Mouse (Mus musculus): Measurements from ENCODE around the gene Maff. TPM values are rescaled to one million over a fixed set of nuclear protein-coding genes. Genes with fewer than 3 reads are reported as not detected.

The Maff gene
- total RNA-seq (2022), result 1 to 10 TPM; 1.2 to 3.8 (median 1.5) TPM

DNA sequence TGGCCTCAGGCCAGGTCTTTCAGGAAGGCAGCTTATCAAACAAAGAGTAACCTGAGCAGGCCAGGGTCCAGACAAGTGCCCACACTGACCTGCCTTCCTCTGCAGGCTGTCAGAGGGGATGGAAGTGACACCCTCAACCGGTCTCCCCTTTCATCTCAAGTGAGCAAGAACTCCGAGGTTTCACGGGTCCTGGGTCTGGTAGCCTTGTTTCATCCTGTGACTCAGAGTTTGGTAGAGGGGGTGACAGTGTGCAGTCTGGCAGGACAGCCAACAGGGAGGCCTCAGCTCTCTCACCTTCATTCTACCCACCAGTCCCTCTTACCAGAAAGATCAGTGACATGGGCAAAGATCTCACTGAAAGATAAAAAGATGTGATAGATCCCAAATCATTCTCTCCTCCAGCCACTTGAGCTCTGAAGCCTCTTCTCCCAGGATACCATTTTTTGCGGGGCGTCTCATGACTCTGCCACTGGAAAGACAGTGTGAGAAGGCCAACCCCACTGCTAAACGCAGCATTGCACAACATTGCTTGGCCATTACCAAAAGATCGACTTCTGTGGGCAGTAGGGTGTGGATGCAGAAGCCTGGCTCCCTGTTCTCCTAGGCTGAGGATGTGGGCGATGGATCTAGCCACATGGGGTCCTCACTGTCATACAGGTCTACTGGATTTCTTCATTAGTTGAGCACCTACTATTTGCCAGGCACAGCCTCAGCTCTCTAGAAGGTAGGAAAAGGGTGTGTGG, at the start of gene Maff:
Gene Maff (plus strand): TSS at position 571 of the 743 bp plus-strand sequence.
- no peak for DNase-seq (ENCODE audit: low spot score in 2 of 2)

DNA sequence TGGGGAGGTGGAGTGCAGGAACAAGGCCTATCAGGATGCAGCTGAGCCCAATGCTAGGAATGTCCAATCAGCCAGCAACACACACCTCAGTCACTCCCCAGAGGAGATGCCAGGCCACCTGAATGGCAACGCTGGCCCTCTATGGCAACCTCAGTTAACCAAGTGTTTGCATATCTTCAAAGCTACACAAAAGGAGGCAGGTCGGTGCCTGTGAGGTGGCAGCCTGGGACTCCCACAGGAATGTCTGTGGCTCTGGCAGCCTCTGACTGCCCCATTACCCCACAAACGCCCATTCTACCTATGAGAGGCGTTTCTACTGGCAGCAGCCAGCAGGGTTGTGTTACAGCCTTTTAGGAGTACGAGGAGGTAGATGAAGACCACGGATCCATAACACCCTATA, 47.9 kb upstream of the Maff start:
- DNase-seq (ENCODE audit: low spot score in 2 of 2), result no peak

DNA sequence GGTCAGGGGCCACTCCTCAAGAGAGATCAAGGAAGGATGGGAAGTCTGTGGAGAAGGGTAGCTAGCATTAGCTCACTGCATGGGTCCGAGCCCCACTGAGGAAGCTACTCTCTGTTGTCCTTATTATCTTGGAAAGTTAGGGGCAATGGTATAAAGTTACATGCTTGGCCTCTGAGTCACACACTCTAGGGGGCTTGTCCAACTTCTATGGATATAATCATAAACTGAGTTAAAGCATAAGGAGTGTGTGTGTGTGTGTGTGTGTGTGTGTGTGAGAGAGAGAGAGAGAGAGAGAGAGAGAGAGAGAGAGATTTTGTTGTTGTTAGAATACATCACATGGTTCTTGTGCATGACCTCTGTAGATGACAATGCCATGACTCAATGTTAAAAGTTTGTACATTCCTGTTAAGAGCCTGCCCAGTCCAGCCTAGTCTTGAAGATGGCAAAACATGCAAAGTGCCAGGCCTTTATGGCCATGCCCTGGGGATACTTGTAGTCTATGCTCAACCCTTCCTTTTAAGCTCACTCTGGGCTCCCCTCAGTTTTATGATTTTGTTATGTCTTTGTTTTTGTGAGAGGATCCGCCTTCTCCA, 46.8 kb upstream of the Maff start:
- DNase-seq (ENCODE audit: low spot score in 2 of 2), result no peak

DNA sequence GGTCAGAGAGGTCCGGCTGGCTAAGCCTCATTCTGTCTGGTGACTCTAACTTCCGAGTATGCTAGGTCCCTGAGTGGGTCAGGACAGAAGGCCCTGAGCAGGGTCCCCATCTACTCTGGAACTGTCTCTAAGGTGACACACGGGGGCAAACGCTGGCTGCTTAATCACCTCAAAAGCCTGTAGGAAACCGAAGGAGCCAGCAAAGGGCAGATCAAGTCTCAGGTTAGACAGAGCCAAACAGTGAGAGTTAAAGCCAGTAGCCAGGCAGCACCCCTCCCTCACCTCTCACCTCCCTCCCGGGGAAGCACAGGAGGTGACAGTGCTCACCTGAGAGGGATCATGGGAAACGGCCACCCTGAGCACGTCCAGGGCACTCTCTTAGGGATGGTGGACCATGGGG, 42.7 kb upstream of the Maff start:
- DNase-seq (ENCODE audit: low spot score in 2 of 2), result no peak

DNA sequence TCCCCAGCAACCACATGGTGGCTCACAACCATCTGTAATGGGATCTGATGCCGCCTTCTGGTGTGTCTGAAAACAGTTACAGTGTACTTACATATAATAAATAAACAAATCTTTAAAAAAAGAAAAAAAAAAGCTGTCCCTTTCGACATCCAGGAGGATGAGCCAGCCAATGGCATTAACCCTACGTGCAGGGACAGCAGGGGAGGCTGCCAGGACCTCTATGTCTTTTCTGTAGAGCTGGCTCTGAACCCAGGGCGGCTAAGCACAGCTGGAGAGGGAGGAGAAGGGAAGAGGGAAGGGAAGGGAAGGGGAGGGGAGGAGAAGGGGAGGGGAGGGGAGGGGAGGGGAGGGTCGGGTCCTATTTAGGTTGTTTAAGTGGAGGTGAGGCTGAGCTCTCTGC, 41.6 kb upstream of the Maff start:
- no peak for DNase-seq (ENCODE audit: low spot score in 2 of 2)

DNA sequence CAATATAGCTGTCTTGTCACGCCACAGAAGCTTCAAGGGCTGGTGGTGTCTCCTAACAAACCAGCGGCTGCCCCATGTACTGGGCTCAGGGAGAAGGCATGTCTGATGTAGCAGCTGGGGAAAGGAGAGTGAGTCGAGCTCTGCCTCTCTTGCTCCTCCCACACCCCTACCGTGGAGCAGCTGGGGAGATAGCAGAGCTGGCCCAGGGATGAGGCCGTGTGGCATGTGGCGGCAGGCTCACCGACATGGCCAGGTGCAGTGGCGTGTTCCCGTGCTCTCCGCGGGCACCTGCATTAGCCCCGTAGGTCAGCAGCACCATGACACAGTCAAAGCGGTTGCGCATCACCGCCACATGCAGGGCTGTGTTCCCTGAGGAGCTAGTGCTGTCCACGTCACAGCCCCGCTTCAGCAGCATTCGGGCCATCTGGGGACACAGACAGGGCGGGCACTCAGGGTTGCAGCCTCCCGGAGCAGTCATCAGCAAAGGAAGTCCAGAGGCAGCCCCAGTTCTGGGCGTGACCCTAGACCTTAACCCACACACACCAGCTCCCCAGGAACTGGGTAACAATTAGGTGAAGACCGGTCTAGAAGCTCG, 40.3 kb upstream of the Maff start:
- no peak for DNase-seq (ENCODE audit: low spot score in 2 of 2)

DNA sequence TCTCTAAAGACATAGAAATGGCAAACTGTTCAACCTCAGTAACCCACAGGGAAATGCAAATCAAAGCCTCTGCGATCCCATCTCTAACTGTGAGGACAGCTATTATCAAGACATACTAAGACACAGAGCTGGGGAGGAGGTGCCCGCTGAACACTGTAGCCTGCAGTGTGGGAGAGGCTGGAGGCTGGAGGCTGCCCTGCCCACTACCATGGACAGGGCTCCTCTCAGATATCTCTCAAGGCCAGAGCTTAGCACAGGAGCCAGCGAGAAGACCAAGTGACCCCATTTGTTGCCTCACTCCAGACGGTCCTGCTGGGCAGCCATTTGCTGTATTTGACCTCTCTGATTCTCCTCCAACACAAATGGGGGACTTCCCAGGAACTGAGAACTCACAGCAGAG, 38.6 kb upstream of the Maff start:
- no peak for DNase-seq (ENCODE audit: low spot score in 2 of 2)

DNA sequence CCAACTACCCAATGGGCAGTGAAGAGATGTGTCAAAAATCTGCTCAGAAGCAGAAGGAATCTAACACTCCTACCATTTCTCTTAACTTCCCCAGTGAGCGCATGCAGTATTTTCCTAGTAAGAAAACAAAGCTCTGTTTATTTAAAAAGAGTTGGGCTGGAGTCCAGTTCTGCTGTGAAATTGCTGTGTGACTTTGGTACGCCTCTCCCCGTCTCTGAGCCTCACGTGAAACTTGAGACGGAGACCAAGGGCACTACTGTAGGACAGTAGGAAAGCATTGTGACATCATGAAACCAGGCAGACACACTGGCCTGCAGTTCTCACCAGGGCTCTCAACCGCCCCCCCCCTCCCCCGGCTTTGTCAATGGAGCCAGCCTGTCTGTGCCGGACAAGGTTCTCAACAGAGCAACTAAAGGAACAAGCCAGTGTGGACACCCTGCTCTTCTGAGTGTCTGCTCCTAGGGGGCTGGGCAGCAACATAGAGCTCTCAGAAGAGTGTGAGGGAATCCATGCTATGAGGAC, 32.5 kb upstream of the Maff start:
- DNase-seq (ENCODE audit: low spot score in 2 of 2), result no peak

DNA sequence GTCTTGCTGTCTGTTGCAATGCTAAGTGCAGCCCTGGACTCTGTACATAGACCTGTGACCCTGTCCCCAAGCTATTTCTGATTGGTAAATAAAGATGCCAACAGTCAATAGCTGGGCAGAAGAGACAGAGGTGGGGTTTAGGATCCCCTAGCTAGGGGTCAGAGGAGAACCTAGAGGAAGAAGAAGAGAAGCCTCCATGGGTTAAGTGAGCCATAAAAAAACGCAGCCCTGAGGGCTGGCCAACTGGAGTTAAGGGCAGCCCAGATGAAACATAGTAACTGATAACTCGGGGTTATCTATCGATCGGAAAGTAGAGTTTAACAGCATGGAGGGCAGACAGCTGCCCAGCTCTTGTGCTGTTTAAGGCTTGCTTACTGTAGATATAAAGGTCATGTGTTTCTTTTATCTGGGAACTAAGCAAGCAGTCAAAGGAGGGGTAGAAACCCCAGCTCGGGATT, 24.7 kb upstream of the Maff start:
- DNase-seq (ENCODE audit: low spot score in 2 of 2), result no peak

DNA sequence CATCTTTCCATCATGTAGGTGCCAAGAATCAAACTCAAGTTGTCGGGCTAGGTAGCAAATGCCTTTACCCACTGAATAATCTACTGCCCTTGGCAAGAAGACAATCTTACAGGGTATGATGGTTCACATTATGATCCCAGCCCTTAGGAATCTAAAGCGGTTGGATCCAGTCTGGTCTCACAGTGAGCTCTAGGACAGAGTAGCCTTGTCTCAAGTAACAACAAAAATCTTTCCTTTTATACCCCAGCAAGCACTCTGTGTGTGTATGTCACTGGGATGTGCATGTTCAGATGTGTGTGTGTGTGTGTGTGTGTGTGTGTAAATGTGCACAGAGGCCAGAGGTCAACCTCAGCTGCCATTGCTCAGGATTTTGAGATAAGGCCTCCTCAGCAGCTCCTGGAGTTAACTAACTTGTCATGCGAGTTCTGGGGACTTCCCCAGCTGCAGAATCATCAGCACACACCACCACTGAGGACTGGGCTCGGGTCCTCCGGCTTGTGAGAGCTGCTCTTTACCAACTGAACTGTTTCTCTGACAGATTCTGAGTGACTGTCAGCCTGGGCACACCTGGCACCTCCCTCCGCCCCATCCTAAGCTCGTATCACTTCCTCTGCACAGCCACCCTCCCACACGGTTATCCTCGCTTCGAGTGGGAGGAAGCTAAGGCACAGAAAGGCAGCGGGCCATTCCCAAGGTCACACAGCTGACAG, 24.0 kb upstream of the Maff start:
- DNase-seq (ENCODE audit: low spot score in 2 of 2), result no peak

DNA sequence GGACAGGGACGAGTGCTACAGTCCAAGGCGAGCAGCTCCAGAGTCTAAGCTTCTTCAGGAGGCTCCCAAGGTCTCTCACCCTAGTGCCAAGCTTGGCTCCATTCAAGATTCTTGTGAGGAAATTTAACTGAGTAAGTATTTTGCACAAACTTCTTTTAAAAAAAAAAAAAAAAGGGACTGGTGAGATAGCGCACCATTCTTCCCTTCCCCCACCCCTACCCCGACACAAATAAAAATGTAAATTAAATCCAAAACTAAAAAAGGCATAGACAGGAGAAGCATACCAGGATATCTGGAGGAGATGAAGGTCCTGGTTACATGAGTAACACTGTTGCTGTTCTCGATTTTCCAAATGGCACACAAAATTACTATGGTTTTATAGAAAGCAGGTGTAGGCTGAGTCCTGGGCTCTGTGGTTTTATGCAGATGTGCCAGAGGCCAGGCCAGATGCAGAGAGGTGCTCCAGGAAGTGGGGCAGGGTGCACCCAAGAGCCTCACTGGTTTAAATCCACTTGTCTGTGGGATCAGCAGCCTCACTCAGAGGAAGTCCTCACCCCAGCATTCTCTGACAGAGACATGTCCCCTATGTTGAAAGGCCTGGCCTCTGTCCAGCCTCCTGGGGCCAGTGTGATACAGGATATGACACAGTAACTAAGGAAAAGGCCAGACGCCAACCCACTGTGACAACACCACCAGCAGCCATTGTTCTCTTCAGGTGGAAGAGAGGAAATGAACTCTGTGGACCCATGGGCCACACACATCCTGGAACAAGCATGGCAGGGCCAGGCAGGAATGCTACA, 23.2 kb upstream of the Maff start:
- no peak for DNase-seq (ENCODE audit: low spot score in 2 of 2)

DNA sequence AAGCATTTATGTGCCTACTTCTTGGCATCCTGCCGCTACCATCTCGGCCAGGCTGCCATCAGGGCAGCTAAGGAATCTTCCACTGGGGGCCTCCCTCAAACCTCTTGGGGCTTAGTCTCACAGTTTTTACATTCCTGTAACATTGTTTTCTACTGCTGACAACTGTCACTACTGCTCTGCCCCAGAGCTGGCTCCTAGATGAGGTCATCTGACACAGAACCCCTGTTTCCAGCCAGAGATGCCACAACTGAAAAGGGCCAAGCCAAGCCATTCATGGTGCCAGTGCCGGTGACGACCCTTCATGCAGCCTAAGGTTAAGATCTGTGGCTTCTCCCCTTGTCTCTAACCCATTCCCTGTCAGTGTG, 22.6 kb upstream of the Maff start:
- DNase-seq (ENCODE audit: low spot score in 2 of 2), result no peak

DNA sequence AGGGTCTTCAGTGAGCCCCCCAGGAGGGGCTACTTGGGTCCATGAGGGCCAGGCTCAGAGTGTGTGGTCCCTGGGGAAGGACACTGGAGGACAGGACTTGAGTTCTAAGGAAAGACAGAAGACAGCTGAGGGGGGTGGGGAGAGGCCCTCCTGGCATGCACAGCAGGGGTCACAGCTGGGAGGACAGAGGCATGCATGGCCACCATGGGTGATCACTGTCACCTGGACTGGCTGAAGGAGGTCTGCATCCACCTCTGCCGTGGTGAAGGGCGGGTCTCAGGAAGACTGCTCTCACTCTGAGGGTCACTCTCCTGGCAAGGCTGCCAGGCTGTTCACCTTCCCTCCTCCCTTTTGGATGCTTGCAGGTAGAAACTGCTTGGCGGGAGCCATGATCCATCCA, 22.0 kb upstream of the Maff start:
- DNase-seq (ENCODE audit: low spot score in 2 of 2), result no peak

DNA sequence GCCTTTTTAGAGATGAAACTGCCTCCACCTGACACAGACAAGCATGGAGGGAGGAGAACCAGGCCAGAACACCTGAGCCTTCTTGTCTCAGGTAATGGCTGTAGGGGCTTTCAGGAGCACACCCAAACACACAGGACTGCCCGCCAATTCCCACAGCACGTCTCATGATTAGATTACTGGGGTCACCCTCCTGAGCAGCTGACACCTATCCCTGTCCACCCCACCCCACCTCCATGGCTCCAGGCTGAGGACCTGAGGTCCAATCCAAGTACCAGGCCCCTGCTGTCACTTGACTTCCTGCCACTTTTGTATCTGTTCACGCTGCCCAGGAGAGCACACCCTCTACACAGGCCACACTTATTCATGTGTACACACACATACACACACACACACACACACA, 20.7 kb upstream of the Maff start:
- no peak for DNase-seq (ENCODE audit: low spot score in 2 of 2)

DNA sequence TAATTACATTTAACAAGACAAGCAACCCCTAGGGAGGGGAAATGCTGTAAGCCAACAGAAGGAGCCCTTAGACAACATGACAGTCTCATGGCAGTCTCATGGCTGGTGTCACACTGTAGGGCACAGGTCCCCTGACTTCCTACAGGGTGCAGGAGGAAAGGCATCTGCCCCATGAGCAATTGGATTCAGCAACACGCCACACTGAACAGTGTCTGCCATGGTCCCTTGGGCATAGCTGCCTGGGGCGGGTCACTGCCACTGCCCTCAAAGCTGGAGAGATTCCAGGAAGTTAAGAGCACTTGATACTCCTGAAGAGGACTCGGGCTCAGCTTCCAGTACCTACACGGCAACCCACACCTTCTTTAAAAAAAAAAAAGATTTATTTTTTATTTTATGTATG, 20.2 kb upstream of the Maff start:
- DNase-seq (ENCODE audit: low spot score in 2 of 2), result no peak

DNA sequence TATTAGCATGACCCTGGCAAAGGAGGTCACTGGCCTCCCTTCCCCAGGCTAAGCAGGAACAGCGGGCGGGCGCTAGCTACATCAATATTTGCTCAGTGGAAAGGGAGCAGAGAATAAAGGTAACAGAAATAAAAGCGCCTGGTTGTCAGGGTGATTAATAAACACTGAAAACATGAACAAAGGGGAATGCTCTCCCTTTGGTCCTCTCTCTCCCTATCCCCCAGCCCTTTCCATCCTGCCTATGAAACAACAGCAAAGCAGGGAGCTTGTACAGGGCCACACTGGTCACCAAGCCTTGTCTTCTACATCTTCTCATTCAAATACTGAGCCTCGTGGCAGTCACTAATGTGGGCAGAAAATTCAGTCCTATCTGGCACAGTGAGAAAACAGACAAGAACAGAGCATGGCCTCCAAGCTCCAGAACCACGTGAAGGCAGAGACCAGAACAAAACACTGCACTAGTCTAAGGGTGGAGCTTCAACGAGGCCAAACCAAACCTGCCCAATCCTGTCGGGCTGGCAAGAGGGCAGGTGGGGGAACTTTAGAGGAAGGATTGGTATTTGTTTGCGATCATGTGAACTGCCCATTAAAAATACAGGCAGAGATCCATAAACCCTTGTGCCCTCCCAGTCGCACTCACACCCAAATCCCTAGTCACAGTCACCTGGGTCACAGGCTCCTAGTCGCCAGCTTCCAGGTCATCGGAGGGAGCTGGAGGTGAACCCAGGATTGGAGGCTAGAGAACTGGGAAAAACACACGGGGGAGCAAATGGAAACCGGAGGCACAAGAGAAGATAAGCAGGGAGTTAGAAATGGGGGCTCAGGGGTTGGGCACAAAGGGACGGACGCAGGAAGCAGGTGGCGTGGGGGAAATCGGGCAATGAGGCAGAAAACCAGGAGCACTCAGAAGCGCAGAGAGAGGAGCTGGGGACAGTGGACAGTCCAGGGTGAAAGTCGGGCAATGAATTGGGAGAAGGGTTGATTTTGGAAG, 19.2 kb upstream of the Maff start:
- DNase-seq (ENCODE audit: low spot score in 2 of 2), result peak in 1 of 2 experiments; percentile 20

DNA sequence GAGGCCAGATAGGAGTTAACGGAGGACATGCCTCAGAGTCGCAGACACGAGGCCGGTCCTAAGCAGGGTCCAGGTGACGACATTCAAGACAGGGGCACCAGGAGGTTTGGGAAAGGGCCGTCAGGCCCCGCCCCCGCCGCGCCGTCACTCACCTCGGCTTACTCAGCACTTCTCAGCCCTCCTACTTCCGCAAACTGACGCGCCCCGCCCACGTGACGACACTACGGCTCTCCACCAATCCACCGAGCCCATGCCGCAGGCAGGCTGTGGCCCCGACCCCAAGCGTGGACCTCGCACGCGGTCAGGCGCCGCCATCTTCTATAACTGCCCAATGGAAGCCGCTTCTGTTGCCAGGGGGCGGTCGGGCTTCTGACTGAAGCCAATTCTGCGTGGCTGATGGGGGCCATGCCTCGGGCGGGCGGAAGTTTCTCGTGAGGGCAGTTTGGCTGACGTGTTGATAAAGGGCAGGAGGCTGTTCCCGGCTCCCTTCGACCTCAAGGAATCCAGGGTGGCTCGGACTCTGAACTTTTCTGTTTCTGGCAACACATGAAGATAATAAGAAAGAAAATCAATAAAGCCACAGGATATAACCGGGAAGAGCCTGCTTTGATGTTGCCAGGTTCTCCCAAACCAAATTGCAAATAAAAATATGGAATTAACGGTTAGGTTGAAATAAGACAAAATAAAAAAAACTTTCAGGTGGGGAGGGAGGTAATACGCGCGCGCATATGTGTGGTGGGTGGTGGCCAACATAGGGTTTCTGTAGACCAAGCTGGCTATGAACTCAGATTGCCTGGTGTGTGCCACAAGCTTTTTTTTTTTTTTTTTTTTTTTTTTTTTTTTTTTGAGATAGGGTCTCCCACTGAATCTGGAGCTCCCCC, 18.1 kb upstream of the Maff start, which contains the start of gene Pla2g6:
Gene Pla2g6 (minus strand): TSS at position 333 of the 881 bp plus-strand sequence.
- DNase-seq (ENCODE audit: low spot score in 2 of 2), result peak; percentile 93 to 99

DNA sequence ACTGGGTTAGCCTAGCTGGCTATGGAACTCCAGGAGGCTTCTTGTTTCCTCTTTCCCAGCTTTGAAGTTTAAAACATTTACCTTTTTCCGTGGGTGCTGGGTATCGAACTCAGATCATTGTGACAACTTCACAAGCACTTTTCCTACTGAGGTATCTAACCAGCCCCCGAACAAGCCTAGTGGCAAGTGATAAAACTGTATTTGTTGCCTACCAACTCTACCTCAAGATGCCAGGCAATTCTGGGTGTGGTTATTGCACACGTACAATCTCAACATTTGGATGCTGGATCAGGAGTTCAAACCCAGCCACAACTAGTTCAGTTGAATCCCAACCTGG, 17.5 kb upstream of the Maff start:
- DNase-seq (ENCODE audit: low spot score in 2 of 2), result no peak

DNA sequence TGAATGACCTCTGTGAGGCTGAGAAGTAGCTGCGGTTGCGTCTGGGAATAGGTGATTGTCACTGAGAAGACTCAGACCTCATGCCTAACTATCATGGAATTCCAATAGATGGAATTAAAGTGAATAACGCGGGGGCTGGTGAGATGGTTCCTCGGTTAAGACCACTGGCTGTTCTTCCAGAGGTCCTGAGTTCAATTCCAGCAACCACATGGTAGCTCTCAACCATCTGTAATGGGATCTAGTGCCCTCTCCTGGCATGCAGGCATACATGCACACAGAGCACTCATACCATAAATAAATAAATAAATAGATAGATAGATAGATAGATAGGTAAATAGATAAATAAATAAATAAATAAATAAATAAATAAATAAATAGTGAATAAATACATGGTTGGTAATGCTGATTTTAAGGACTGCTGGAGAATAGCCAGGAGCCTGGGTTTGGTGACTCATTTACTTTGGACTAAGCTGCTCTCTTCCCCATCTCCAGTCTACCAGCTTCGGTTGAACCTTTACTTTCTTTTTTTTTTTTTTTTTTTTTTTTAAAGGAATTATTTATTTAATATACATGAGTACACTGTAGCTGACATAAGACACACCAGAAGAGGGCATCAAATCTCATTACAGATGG, 17.0 kb upstream of the Maff start:
- no peak for DNase-seq (ENCODE audit: low spot score in 2 of 2)

Measured in left cerebral cortex, adult 8-10 months (tissue).